Mouse (Mus musculus) forebrain, embryonic 11.5 days (tissue): ENCODE data around the gene Tfeb. TPM values are rescaled to one million over a fixed set of nuclear protein-coding genes. Genes with fewer than 3 reads are reported as not detected.
A peak's percentile ranks its signal among the peaks of the same experiment; 100 is the strongest.

Experiments used
- ATAC-seq: fragments of 200-750 bp; cut with Nextera tagmentation; replicated peaks from 2 replicates; pipeline ENCODE4 v1.8.0; 2017; ENCODE audit warnings: moderate TSS enrichment; ENCODE audit not compliant: low FRiP score
- DNase-seq: peaks from one replicate; pipeline ENCODE4 v3.0.0-alpha.2; 2017; ENCODE audit warnings: low spot score
- H3K27ac ChIP-seq: fragments of 300-500 bp; sonication (generic); 2 replicates; pipeline ENCODE4 v1.5.1; 2014; ENCODE audit warnings: low read depth, low read length
- H3K27me3 ChIP-seq: fragments of 300-500 bp; sonication (generic); 2 replicates; pipeline ENCODE4 v1.6.1; 2014; ENCODE audit warnings: mild to moderate bottlenecking, low read length, mixed read lengths; ENCODE audit not compliant: control insufficient read depth, insufficient read depth
- H3K36me3 ChIP-seq: fragments of 300-500 bp; sonication (generic); 2 replicates; pipeline ENCODE4 v1.6.1; 2014; ENCODE audit warnings: mild to moderate bottlenecking, low read length, moderate library complexity, mixed read lengths; ENCODE audit not compliant: control insufficient read depth, insufficient read depth
- H3K4me1 ChIP-seq: fragments of 300-500 bp; sonication (generic); replicated peaks from 2 replicates; pipeline ENCODE4 v1.6.1; 2014; ENCODE audit warnings: low read length, mixed read lengths; ENCODE audit not compliant: control insufficient read depth, insufficient read depth
- H3K4me2 ChIP-seq: fragments of 300-500 bp; sonication (generic); 2 replicates; pipeline ENCODE4 v1.6.1; 2014; ENCODE audit warnings: low read depth, mild to moderate bottlenecking, low read length, moderate library complexity, mixed read lengths; ENCODE audit not compliant: severe bottlenecking
- H3K4me3 ChIP-seq: fragments of 300-500 bp; sonication (generic); 2 replicates; pipeline ENCODE4 v1.5.1; 2014; ENCODE audit warnings: low read depth, low read length
- H3K9ac ChIP-seq: fragments of 300-500 bp; sonication (generic); 2 replicates; pipeline ENCODE4 v1.6.1; 2014; ENCODE audit warnings: low read length
- H3K9me3 ChIP-seq: fragments of 300-500 bp; sonication (generic); 2 replicates; pipeline ENCODE4 v1.6.1; 2016; ENCODE audit warnings: low read length, mixed read lengths; ENCODE audit not compliant: control insufficient read depth
- WGBS: fragments of 180-500 bp; shearing (Covaris S2); extraction: QIAGEN DNeasy Blood & Tissue Kit; methylation state at CpG from one replicate; pipeline ENCODE4 v1.1.7; 2014; 5-methylcytosine and 5-hydroxymethylcytosine counted together
- polyA plus RNA-seq: library from polyadenylated mRNA; unstranded; fragments of >200 nt; fragmentation: Nextera tagmentation; extraction: Ambion mirVana; gene quantifications from 2 replicates; pipeline ENCODE4 v1.2.1, GENCODE M21; 2014

The Tfeb gene
- polyA plus RNA-seq, 1 experiment from 2014 or later = 1.9 TPM

- H3K9ac ChIP-seq = no peak overlapping the region
- ATAC-seq (no peak), DNase-seq (no peak)
- H3K36me3 ChIP-seq = no peaks in the 10 kb centered on the region
- H3K27ac ChIP-seq = no peak overlapping the region
- no peaks in the 10 kb centered on the region for H3K9me3 ChIP-seq
- WGBS = 85% methylated on average over 6 of the region's 6 CpGs
- peaks cover 11% of the 10 kb centered on the region; the same call in 1 of the 2 replicates for H3K4me1 ChIP-seq
- peaks cover 4% of the 10 kb centered on the region; the same call in 1 of the 2 replicates for H3K27me3 ChIP-seq
- H3K4me2 ChIP-seq = no peak overlapping the region
- H3K4me3 ChIP-seq = no peak overlapping the region
These were observed 75.4 kb downstream of the Tfeb start for GRCm38 (mm10) chr17:47812200-47812599.

- peaks cover 4% of the 10 kb centered on the region; the same call in 1 of the 2 replicates for H3K27me3 ChIP-seq
These were observed 76.8 kb downstream of the Tfeb start for GRCm38 (mm10) chr17:47813616-47814015.

GRCm38 (mm10) chr17:47814496-47814895, 77.7 kb downstream of the Tfeb start:
- Histone ChIP-seq H3K36me3 (no peaks in the 10 kb centered on the region), H3K9ac (no peak overlapping the region), H3K4me2 (no peak overlapping the region), H3K27ac (no peak overlapping the region), H3K27me3 (peaks cover 4% of the 10 kb centered on the region; the same call in 1 of the 2 replicates), H3K4me3 (no peak overlapping the region), H3K9me3 (no peaks in the 10 kb centered on the region), H3K4me1 (peaks cover 11% of the 10 kb centered on the region; the same call in 1 of the 2 replicates)
- ATAC-seq (no peak), DNase-seq (no peak)
- WGBS = 21% methylated on average over 6 of the region's 6 CpGs

More at GRCm38 (mm10) chr17:47813616-47814015, 76.8 kb downstream of the Tfeb start:
- Histone ChIP-seq H3K36me3 (no peaks in the 10 kb centered on the region), H3K4me2 (no peak overlapping the region), H3K4me3 (no peak overlapping the region), H3K4me1 (peaks cover 11% of the 10 kb centered on the region; the same call in 1 of the 2 replicates), H3K9me3 (no peaks in the 10 kb centered on the region), H3K9ac (no peak overlapping the region), H3K27ac (no peak overlapping the region)
- 52% methylated on average over 5 of the region's 5 CpGs for WGBS
- ATAC-seq (no peak), DNase-seq (no peak)

GRCm38 (mm10) chr17:47815446-47815845, 78.6 kb downstream of the Tfeb start:
- Histone ChIP-seq H3K4me2 (no peak overlapping the region), H3K36me3 (no peaks in the 10 kb centered on the region), H3K9ac (no peak overlapping the region), H3K4me1 (peaks cover 11% of the 10 kb centered on the region; the same call in 1 of the 2 replicates), H3K27me3 (peaks cover 4% of the 10 kb centered on the region; the same call in 1 of the 2 replicates), H3K9me3 (no peaks in the 10 kb centered on the region), H3K27ac (no peak overlapping the region), H3K4me3 (no peak overlapping the region)
- 54% methylated on average over 10 of the region's 10 CpGs for WGBS
- DNase-seq (no peak), ATAC-seq (no peak)

GRCm38 (mm10) chr17:47818038-47818725, 81.4 kb downstream of the Tfeb start:
- Histone ChIP-seq H3K4me1 (peaks cover 8% of the 10 kb centered on the region; the same call in 1 of the 2 replicates), H3K4me2 (no peak overlapping the region), H3K27ac (no peak overlapping the region), H3K9me3 (no peaks in the 10 kb centered on the region), H3K36me3 (no peaks in the 10 kb centered on the region), H3K4me3 (no peak overlapping the region), H3K9ac (no peak overlapping the region), H3K27me3 (no peaks in the 10 kb centered on the region)
- no peak for ATAC-seq
- WGBS = 82% methylated on average over 13 of the region's 13 CpGs
- DNase-seq = no peak

- peaks cover 4% of the 10 kb centered on the region; the same call in 1 of the 2 replicates for H3K4me1 ChIP-seq
- no peaks in the 10 kb centered on the region for H3K36me3 ChIP-seq
- no peaks in the 10 kb centered on the region for H3K9me3 ChIP-seq
- H3K4me2 ChIP-seq = no peak overlapping the region
- H3K27ac ChIP-seq = no peak overlapping the region
- DNase-seq (no peak), ATAC-seq (no peak)
- no peak overlapping the region for H3K4me3 ChIP-seq
- WGBS = 58% methylated on average over 8 of the region's 8 CpGs
- no peak overlapping the region for H3K9ac ChIP-seq
- no peaks in the 10 kb centered on the region for H3K27me3 ChIP-seq
These were observed 84.5 kb downstream of the Tfeb start for GRCm38 (mm10) chr17:47821339-47821738.

GRCm38 (mm10) chr17:47831161-47831560, 94.3 kb downstream of the Tfeb start:
- Histone ChIP-seq H3K27ac (no peak overlapping the region), H3K9ac (no peak overlapping the region), H3K4me3 (no peak overlapping the region), H3K4me2 (peak overlapping the region; percentile 93), H3K9me3 (no peaks in the 10 kb centered on the region), H3K36me3 (no peaks in the 10 kb centered on the region), H3K4me1 (peaks cover 20% of the 10 kb centered on the region), H3K27me3 (peaks cover 22% of the 10 kb centered on the region)
- ATAC-seq (0 out of 2 replicates have a peak, but pooled peaks have one; percentile 19), DNase-seq (peak; percentile 65)
- 5% methylated on average over 9 of the region's 9 CpGs for WGBS

GRCm38 (mm10) chr17:47831772-47832171, 94.9 kb downstream of the Tfeb start:
- Histone ChIP-seq H3K4me2 (peak overlapping the region; percentile 93), H3K27me3 (peaks cover 22% of the 10 kb centered on the region), H3K4me3 (peak overlapping the region; percentile 55), H3K36me3 (no peaks in the 10 kb centered on the region), H3K27ac (no peak overlapping the region), H3K9me3 (no peaks in the 10 kb centered on the region), H3K9ac (0 out of 2 replicates have a peak overlapping the region, but pooled peaks have one; percentile 10), H3K4me1 (peaks cover 20% of the 10 kb centered on the region)
- no peak for DNase-seq
- no peak for ATAC-seq
- WGBS = 36% methylated on average over 5 of the region's 5 CpGs
